Mouse (Mus musculus) hematopoietic multipotent progenitor cell, adult 10-12 weeks (in vitro differentiated cells): ENCODE results near the gene Gm20441. TPM values are rescaled to one million over a fixed set of nuclear protein-coding genes. Genes with fewer than 3 reads are reported as not detected.

Experiments used
- polyA plus RNA-seq: library from polyadenylated mRNA; stranded (reverse); fragments of >175 nt; gene quantifications from 2 replicates; pipeline ENCODE4 v1.2.3, GENCODE M21; 2012; ENCODE audit warnings: low replicate concordance

Gene Gm20441
- not detected in 2 replicates for polyA plus RNA-seq

GRCm38 (mm10) chr10:75780769-75781578 is at the start of gene Gm20441, which contains the start of gene Gstt3:
Gm20441 (minus strand) TSS chr10:75780954.
Gstt3 (minus strand) TSS chr10:75781414.

GRCm38 (mm10) chr10:75822443-75822842 is 41.7 kb upstream of the Gm20441 start, which contains the start of gene Gstt4:
Gstt4 (minus strand) TSS chr10:75822543.

GRCm38 (mm10) chr10:75798176-75798696 is 17.5 kb upstream of the Gm20441 start, which contains the start of gene Gstt1:
Gstt1 (minus strand) TSS chr10:75798584.

GRCm38 (mm10) chr10:75772795-75773664 is 7.7 kb downstream of the Gm20441 start, which contains the start of gene Ddt:
Ddt (minus strand) TSS chr10:75773414.

GRCm38 (mm10) chr10:75763682-75764518 is 16.9 kb downstream of the Gm20441 start, which contains the start of gene Cabin1:
Cabin1 (minus strand) TSS chr10:75764341.

Other genes starting within 250 kb of the Gm20441 start
- gene Lrrc75b, start 220.6 kb downstream of the Gm20441 start, polyA plus RNA-seq = 1.7 and 3.1 TPM in 2 replicates
- 0.73 and 4.3 TPM in 2 replicates for gene Ggt1, start 219.3 kb downstream of the Gm20441 start, polyA plus RNA-seq
- 15.6 and 34.5 TPM in 2 replicates for gene Ggt5, start 191.6 kb downstream of the Gm20441 start, polyA plus RNA-seq
- 1.9 and 4.0 TPM in 2 replicates for gene Susd2, start 136.9 kb downstream of the Gm20441 start, polyA plus RNA-seq
- gene Cabin1, start 16.6 kb downstream of the Gm20441 start, polyA plus RNA-seq = 98.3 and 104 TPM in 2 replicates
- gene Ddt, start 7.5 kb downstream of the Gm20441 start, polyA plus RNA-seq = 15.5 and 82.1 TPM in 2 replicates
- gene Gstt3, start 460 bp upstream of the Gm20441 start, polyA plus RNA-seq = 1.3 and 1.8 TPM in 2 replicates
- gene Gstt1, start 17.6 kb upstream of the Gm20441 start, polyA plus RNA-seq = 0.63 and 2.4 TPM in 2 replicates
- gene Gstt4, start 41.6 kb upstream of the Gm20441 start, polyA plus RNA-seq = not detected in 2 replicates
- 11.9 and 17.2 TPM in 2 replicates for gene Gstt2, start 56.5 kb upstream of the Gm20441 start, polyA plus RNA-seq
- 301 and 511 TPM in 2 replicates for gene Mif, start 79.3 kb upstream of the Gm20441 start, polyA plus RNA-seq
- gene Derl3, start 112.5 kb upstream of the Gm20441 start, polyA plus RNA-seq = 204 and 543 TPM in 2 replicates
- 154 and 351 TPM in 2 replicates for gene Smarcb1, start 140.7 kb upstream of the Gm20441 start, polyA plus RNA-seq
- gene Chchd10, start 152.2 kb upstream of the Gm20441 start, polyA plus RNA-seq = 254 and 472 TPM in 2 replicates
- 3.1 and 4.1 TPM in 2 replicates for gene Mmp11, start 155.5 kb upstream of the Gm20441 start, polyA plus RNA-seq
- 2.0 TPM in 1 of 2 replicates, not detected in the other for gene Gm867, start 159.7 kb upstream of the Gm20441 start, polyA plus RNA-seq
- 12.9 and 13.7 TPM in 2 replicates for gene Vpreb3, start 162.1 kb upstream of the Gm20441 start, polyA plus RNA-seq
- 0.08 and 0.16 TPM in 2 replicates for gene Gm5134, start 173.6 kb upstream of the Gm20441 start, polyA plus RNA-seq